Comparison of ENCODE assay signal across 18 mouse cellular contexts in the genomic region with DNA sequence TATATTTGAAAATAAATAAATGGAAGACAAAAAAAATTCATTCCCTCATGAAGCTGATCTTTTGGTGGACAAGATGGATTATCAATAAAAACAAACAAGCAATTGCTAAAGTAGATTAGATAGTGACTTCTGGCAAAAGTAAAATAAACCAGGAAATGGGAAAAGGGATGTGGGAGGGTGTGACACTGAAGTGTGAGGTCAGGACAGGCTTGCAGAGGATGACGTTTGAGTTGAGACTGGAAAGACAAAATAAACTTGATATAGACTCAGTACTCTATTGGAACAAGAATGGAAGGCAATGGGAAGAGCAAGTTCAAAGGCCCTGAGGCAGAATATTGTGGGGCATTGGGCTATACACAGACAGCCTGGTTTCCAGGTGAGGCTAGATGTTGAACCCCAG.
"Had no signal": no experiment of that assay in that cellular context is flagged by ENCODE, and none has a peak within 500 bp of the region (broad histone marks: within the 10 kb centered on the region; RNA-seq: fewer than 3 reads in every experiment).

No protein-coding gene starts in this region.

- H3K9ac ChIP-seq: limb, embryonic 12.5 days; limb, embryonic 15.5 days; liver, embryonic 15.5 days; midbrain, embryonic 12.5 days; midbrain, embryonic 15.5 days; neural tube, embryonic 12.5 days; neural tube, embryonic 15.5 days; stomach, embryonic 15.5 days had no signal

- H3K4me3 ChIP-seq: limb, embryonic 12.5 days; limb, embryonic 15.5 days; liver, embryonic 15.5 days; midbrain, embryonic 12.5 days; midbrain, embryonic 15.5 days; neural tube, embryonic 12.5 days; neural tube, embryonic 15.5 days; stomach, embryonic 15.5 days had no signal

- DNase-seq: kidney, adult 9 months; kidney, postnatal 14 days; kidney, postnatal 4 days; left cerebral cortex, postnatal 4 days; right cerebral cortex, adult 18-20 months; right cerebral cortex, postnatal 14 days; right cerebral cortex, postnatal 4 days; thymus, postnatal 25 days had no signal

- H3K9me3 ChIP-seq: limb, embryonic 12.5 days; limb, embryonic 15.5 days; liver, embryonic 15.5 days; midbrain, embryonic 12.5 days; midbrain, embryonic 15.5 days; neural tube, embryonic 12.5 days; neural tube, embryonic 15.5 days; stomach, embryonic 15.5 days had no signal

- H3K27me3 ChIP-seq: limb, embryonic 12.5 days; limb, embryonic 15.5 days; midbrain, embryonic 12.5 days; midbrain, embryonic 15.5 days; neural tube, embryonic 12.5 days; neural tube, embryonic 15.5 days; stomach, embryonic 15.5 days had no signal

- H3K27ac ChIP-seq: limb, embryonic 12.5 days; limb, embryonic 15.5 days; liver, embryonic 15.5 days; midbrain, embryonic 12.5 days; midbrain, embryonic 15.5 days; neural tube, embryonic 12.5 days; neural tube, embryonic 15.5 days; stomach, embryonic 15.5 days had no signal

- H3K36me3 ChIP-seq: limb, embryonic 12.5 days; limb, embryonic 15.5 days; liver, embryonic 15.5 days; midbrain, embryonic 12.5 days; midbrain, embryonic 15.5 days; neural tube, embryonic 12.5 days; neural tube, embryonic 15.5 days; stomach, embryonic 15.5 days had no signal

- ATAC-seq: intestine, postnatal 0 days; midbrain, embryonic 15.5 days had no signal

- H3K4me2 ChIP-seq: limb, embryonic 12.5 days; limb, embryonic 15.5 days; liver, embryonic 11.5 days; liver, embryonic 15.5 days; midbrain, embryonic 12.5 days; midbrain, embryonic 15.5 days; neural tube, embryonic 12.5 days; neural tube, embryonic 15.5 days; stomach, embryonic 15.5 days had no signal
